Mouse (Mus musculus): ENCODE results near the gene Phkg1. TPM values are rescaled to one million over a fixed set of nuclear protein-coding genes. Genes with fewer than 3 reads are reported as not detected.

Gene Phkg1
- polyA plus RNA-seq, 1 experiment: 1.3 TPM

- Histone ChIP-seq H3K27ac (ENCODE audit: insufficient read depth, low read length) (no peak overlapping the region), H3K4me1 (ENCODE audit: control insufficient read depth, insufficient read depth, low read length) (no peaks in the 10 kb centered on the region; the same call in 1 of the 2 replicates), H3K4me3 (ENCODE audit: insufficient read depth, low read length) (peak overlapping the region; percentile 92)
- TF ChIP-seq CTCF (IDR thresholded peaks at IDR 0.05; ENCODE audit: borderline replicate concordance, insufficient read depth, low read length) (no peak), POLR2A (IDR thresholded peaks at IDR 0.05; ENCODE audit: low read depth, low read length) (no peak)
These were observed 50.9 kb downstream of the Phkg1 start for GRCm38 (mm10) chr5:129847558-129847820.

GRCm38 (mm10) chr5:129846752-129847557 lies 51.4 kb downstream of the Phkg1 start, which contains the start of gene Sumf2:
Sumf2 (plus strand) TSS chr5:129846986.
- Histone ChIP-seq H3K27ac (ENCODE audit: insufficient read depth, low read length) (no peak within 1 kb of the TSS), H3K4me1 (ENCODE audit: control insufficient read depth, insufficient read depth, low read length) (no peaks in the 10 kb centered on the region; the same call in 1 of the 2 replicates), H3K4me3 (ENCODE audit: insufficient read depth, low read length) (peak within 1 kb of the TSS; percentile 92)
- TF ChIP-seq POLR2A (IDR thresholded peaks at IDR 0.05; ENCODE audit: low read depth, low read length) (peak; percentile 97), CTCF (IDR thresholded peaks at IDR 0.05; ENCODE audit: borderline replicate concordance, insufficient read depth, low read length) (no peak)

GRCm38 (mm10) chr5:129844848-129845247 lies 53.5 kb downstream of the Phkg1 start:
- Histone ChIP-seq H3K4me3 (ENCODE audit: insufficient read depth, low read length) (no peak overlapping the region), H3K4me1 (ENCODE audit: control insufficient read depth, insufficient read depth, low read length) (no peaks in the 10 kb centered on the region; the same call in 1 of the 2 replicates)
- TF ChIP-seq POLR2A (IDR thresholded peaks at IDR 0.05; ENCODE audit: low read depth, low read length) (no peak), CTCF (IDR thresholded peaks at IDR 0.05; ENCODE audit: borderline replicate concordance, insufficient read depth, low read length) (no peak)

More at GRCm38 (mm10) chr5:129844848-129845247, 53.5 kb downstream of the Phkg1 start:
- H3K27ac ChIP-seq (ENCODE audit: insufficient read depth, low read length): no peak overlapping the region

Other genes starting within 250 kb of the Phkg1 start
- gene Zfp11, start 228.4 kb downstream of the Phkg1 start, polyA plus RNA-seq (2011; ENCODE audit: insufficient read length, low read depth, missing spikeins): 3.9 and 5.3 TPM in 2 replicates
- gene Sept14, start 190.0 kb downstream of the Phkg1 start, polyA plus RNA-seq (2011; ENCODE audit: insufficient read length, low read depth, missing spikeins): not detected in 2 replicates
- 88.2 and 95.1 TPM in 2 replicates for gene Mrps17, start 183.1 kb downstream of the Phkg1 start, polyA plus RNA-seq (2011; ENCODE audit: insufficient read length, low read depth, missing spikeins)
- gene Nipsnap2, start 173.5 kb downstream of the Phkg1 start, polyA plus RNA-seq (2011; ENCODE audit: insufficient read length, low read depth, missing spikeins): 59.7 and 61.6 TPM in 2 replicates
- gene Psph, start 111.1 kb downstream of the Phkg1 start, polyA plus RNA-seq (2011; ENCODE audit: insufficient read length, low read depth, missing spikeins): 45.5 and 50.0 TPM in 2 replicates
- gene Sumf2, start 51.6 kb downstream of the Phkg1 start, polyA plus RNA-seq (2011; ENCODE audit: insufficient read length, low read depth, missing spikeins): 29.9 and 39.3 TPM in 2 replicates
- gene Chchd2, start 11.1 kb downstream of the Phkg1 start, polyA plus RNA-seq (2011; ENCODE audit: insufficient read length, low read depth, missing spikeins): 318 and 322 TPM in 2 replicates
- 3.1 and 3.4 TPM in 2 replicates for gene Zbed5, start 2.8 kb downstream of the Phkg1 start, polyA plus RNA-seq (2011; ENCODE audit: insufficient read length, low read depth, missing spikeins)
- 2.0 TPM in 1 of 2 replicates, not detected in the other for gene Nupr1l, start 10.0 kb upstream of the Phkg1 start, polyA plus RNA-seq (2011; ENCODE audit: insufficient read length, low read depth, missing spikeins)
- gene Vkorc1l1, start 43.4 kb upstream of the Phkg1 start, polyA plus RNA-seq (2011; ENCODE audit: insufficient read length, low read depth, missing spikeins): 45.1 and 54.4 TPM in 2 replicates
- gene Gusb, start 104.5 kb upstream of the Phkg1 start, polyA plus RNA-seq (2011; ENCODE audit: insufficient read length, low read depth, missing spikeins): 43.4 and 49.9 TPM in 2 replicates
- 32.6 and 41.4 TPM in 2 replicates for gene Asl, start 130.7 kb upstream of the Phkg1 start, polyA plus RNA-seq (2011; ENCODE audit: insufficient read length, low read depth, missing spikeins)
- 30.8 and 36.5 TPM in 2 replicates for gene Crcp, start 130.7 kb upstream of the Phkg1 start, polyA plus RNA-seq (2011; ENCODE audit: insufficient read length, low read depth, missing spikeins)
- 34.0 and 44.9 TPM in 2 replicates for gene Tpst1, start 174.8 kb upstream of the Phkg1 start, polyA plus RNA-seq (2011; ENCODE audit: insufficient read length, low read depth, missing spikeins)
- gene Kctd7, start 246.3 kb upstream of the Phkg1 start, polyA plus RNA-seq (2011; ENCODE audit: insufficient read length, low read depth, missing spikeins): 3.6 and 4.4 TPM in 2 replicates